Mouse (Mus musculus): ENCODE results near the gene Adig.

GRCm38 (mm10) chr2:158507046-158507445, 4.6 kb downstream of the Adig start:
- TF ChIP-seq EP300 (IDR thresholded peaks at IDR 0.05; ENCODE audit: low read depth), result no peak
- no peak for TF ChIP-seq CTCF (IDR thresholded peaks at IDR 0.05; ENCODE audit: low read depth)
